Mouse (Mus musculus): Measurements from ENCODE around the gene Adarb2.

The Adarb2 gene

DNA sequence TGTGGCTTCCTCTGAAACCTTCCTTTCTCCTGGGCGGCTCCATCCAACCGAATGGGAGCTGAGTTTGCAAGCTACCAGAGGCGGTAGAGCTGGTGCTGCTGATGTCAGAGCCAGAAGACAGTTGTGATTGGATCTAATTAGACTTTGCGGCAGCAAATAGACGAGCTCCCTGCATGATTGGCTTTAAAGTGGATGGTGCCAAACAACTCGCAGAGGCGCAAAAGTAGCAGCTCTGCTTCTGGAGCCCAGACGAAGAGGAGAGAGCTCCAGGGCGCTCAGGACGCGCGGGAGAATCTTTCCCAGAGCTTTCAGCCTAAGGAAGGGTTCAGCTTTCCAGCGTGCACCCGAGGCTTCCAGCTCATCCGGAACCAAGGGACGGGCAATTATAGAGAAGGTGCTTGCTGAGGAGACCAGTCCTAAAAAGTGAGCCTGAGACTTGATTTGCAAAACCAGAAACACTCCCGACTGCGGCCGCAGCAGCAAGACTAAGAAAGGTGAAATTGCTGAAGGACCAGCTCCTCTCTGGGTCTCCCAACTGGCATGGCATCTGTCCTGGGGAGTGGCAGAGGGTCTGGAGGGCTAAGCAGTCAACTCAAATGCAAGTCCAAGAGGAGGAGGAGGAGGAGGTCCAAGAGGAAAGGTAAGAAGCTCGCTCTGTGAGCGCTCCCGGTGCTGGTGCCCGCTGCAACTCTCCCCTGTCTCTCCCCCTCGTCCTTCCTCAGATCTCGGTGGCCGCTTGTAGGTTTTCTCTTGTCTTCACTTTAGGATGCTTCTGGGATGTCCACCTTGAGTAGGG, at the start of gene Adarb2:
Adarb2 (plus strand) TSS at position 186 of the 796 bp plus-strand sequence.
- DNase-seq, result no peak

DNA sequence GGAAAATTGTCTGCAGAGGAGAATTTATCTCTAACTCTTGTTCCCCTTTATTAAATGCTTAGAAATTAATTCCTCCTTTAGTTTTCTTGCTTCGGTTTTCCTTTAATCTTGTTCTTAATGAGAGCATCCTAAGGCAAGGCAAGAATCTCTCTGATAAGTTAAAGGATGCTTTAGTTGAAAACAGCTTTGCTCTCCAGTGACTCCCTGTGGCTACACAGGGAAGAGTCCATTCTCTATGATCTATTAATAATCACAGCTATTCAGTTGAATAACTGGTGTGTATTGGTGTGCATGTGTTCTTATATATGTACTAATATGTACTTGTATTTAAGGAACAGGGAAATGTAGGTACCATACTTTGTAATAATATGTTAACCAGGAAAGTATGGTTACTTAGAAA, 28.9 kb upstream of the Adarb2 start:
- no peak for DNase-seq

DNA sequence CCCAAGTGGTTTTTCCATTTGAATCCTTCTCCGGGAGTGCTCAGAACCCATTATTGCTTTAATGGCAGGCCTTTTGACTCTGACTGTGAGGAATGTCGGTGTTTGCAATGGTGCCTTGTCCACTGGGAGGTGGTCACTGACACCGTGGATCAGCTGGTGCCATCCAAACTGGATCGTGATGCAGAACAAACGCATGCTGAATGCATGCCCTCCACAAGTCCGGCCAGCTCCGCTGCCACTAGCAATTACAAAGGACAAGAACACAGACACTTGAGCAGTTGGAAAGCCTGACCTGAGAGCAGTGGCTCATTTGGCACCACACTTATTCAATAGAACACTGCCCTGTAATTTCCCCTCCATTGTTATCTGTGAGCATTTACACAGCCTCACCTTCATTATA, 10.7 kb upstream of the Adarb2 start:
- DNase-seq, result no peak

DNA sequence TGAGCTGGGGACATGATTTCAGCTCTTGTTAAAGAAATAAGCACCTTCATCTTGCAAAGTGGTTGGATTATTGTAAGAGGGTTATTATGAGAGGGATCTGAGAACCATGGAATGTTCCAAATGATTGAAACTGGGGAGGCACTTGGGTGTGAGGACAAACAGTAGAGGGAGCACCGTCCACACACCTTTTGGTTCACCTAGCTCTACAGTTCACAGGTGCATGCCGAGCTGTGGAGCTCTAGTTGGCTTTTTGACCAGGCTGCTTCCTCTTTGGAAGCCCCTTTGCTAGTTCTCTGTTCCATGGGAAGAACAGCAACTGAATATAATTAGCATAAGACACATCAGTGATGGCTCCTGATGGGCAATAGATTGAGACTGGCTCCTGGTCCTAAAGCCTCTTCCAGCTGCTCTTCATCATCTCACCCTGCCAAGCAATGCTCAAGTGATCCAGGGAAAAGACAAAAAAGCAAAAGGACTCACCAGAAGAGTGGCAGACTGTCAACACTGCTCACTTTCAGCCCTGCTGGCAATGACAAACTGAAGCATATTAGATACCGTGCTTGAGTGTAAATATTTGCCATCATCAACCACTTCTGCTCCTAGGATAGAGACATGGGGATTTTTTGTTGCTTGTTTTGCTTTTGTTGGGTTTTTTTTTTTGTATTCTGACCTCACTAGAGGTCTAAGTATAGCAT, 3.3 kb upstream of the Adarb2 start:
- no peak for DNase-seq

DNA sequence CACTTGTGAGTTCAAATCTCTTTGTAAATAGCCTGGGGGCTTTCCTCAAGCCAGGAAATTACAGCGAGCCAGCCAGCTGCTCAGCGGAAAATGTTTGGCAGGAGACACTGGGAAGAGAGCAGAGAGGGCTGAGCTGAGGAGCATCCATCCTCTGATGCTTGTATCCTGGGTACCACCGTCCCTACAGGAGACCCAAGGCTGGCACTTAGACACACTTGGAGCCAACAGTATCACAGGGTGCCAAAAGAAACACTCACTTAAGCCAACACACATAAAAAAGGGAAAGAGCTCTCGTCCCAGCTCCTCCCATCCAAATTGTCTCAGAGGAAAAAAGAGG, 779 bp downstream of the Adarb2 start:
- DNase-seq, result no peak

DNA sequence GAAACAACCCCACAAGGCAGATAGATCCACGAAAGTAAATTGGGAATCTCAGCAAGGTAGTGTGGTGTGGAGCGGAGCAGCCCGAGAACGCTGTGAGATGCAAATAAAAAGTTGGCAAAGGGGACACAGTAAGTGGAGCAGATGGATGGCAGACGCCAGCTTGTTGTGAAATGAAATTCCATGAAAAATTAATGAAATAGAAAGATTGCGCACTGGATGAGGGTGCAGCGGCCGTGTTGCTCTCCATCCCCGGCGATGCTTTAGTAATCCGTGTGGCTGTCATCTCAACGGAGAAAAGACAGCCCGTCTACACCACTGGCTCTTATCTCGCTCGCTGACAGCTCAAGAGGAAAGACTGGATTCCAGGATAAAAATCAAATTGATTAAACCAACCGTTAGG, 4.7 kb downstream of the Adarb2 start:
- DNase-seq, result no peak

DNA sequence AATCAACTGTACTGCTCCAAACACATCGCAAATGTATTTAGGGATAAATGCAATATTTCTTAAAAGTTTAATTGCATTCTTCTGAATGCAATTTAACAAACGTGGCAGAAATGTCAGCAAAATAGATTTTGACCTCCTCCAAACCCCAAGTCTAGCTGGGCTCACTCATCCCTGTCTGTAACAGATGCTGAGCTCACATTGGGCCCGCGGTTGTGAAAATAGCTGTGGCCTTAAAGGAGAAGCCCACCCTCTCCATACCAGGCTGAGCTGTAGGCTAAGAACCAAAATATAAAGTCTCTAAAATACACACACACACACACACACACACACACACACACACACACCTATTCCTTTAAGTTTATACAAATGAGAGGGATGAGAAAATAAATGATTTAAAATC, 8.1 kb downstream of the Adarb2 start:
- DNase-seq, result no peak

DNA sequence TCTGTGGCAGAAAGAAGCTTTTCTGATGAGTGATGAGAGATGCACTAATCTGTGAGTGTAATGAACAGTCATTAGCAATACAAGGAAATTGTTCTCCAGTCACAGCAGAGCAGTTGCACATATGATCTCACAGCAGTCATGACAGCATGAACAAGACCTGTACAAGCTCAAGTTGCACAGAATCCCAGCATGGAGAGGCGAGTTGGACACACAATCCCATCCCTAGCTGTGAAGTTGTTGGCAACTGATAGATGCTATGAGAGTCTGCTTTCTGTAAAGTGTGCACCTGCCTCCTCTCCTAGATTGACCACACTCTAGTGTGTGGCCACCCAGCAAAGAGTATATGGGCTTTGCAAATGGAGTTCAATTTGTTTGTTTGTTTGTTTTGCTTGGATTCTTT, 36.2 kb downstream of the Adarb2 start:
- no peak for DNase-seq

DNA sequence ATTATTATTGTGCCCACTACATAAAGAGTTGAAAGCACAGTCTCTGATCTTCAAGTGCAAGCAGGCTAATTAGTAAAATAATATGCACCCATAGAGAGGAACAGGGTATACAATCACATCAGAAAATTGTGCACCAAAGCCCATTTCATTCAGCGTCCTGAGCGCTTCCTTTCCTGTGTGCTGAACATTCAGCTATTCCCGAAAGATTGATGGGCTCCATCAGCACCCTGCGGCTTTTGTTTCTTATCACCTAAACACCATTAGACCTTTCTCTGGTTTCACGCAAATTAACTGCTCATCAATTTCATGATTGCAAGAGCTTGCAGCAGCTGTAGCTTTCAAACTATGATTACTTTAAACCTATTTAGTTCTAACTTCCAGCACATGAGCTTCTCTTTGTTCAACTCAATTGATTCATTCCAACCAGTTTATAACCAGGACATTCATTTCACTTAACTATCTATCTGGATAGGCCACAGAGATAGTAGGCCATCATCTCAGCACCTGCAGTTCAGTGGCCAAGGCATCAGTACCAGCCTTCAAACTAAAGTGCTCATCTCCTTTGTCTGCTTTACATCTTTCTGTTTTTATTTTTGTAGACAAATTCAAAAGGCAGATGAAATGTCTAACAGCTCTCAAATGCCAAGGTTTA, 45.5 kb downstream of the Adarb2 start:
- DNase-seq, result no peak

DNA sequence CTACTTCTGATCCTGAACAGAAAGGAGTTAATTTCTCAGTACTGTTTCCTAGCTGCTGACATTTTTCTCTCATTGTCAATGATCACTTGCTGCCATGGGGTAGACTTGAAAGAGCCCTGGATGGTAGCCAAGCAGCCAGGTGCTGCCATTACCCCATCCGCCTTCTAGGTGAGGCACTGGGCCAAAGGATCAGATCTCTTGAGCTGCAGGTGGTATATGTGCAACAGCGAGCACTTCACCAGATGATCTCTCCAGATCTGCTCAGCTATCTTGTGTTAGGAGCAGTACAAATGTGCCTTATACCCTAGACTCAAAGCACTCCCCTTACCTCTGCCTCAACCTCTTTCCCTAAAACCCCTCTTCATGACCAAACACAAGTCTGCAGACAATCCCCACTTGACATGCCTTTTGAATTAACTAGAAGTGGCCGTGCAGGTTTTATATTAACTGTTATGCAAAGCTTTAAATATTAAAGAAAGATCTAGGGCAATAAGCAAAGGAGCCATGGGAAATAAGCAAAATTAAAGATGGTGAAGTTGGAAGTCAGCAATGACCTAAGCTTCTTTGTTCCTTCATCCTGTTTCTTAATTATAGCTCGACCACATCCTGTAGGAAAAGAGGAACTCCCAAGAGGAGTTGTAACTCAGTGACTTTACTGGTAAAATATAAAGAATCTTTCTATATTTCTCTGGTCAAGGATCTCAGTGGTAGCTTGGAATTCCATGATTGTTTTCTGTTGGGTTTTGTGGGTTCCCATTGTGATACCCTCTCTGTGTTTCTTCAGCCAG, 69.7 kb downstream of the Adarb2 start:
- no peak for DNase-seq

DNA sequence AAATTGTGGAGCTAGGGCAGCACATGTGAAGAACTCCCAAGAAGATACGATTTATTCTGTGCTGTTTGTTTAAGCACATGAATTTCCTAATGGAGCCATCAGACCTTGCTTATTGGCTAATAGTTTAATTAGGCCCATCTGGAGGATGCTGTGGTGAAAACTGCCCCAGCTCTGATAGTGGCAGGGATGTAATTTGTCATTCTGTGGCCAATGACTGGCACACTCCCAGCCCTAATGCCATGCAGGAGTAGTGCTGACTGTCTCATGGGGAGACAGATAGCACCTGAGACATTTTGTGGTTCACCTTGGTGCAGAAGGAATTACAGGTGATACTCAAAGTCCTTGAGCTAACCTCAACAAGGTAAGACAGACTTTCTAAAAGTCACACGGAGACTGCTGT, 80.5 kb downstream of the Adarb2 start:
- DNase-seq, result no peak

DNA sequence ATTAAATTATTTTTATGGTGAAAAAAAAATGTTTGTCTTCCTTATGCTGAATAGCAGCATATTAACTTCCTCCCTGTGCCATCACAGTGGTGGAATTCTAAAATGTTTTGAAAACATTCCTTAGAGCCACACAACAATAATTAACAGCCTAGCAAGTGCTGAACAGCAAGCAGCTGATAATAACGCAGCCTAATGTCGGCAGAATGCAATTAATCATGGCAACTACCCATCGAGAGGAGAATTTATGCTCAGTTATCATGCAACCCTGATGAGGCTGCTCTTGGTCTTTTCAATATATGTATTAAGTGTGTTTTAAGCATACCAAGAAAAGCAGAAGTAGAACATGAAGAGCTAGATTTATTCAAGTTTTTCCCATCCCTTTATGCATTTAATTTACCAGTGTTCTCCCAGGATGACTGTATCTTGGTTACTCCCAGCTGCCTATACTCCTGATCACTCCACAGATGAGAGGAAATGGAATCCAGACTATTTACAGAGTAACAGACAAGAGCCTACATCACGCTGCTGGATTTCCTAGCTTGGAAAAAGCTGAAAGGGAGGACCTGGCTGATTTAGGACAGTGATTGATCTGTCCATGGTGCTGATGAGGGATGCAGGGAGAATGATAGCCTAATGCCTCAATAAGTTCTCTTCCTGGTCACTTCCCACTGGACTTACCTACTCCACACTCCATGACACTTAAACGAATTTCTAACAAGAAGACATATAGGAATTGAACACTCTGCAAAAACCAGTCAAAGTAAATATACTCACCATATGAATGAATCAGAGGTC, 113.9 kb downstream of the Adarb2 start:
- DNase-seq, result no peak

DNA sequence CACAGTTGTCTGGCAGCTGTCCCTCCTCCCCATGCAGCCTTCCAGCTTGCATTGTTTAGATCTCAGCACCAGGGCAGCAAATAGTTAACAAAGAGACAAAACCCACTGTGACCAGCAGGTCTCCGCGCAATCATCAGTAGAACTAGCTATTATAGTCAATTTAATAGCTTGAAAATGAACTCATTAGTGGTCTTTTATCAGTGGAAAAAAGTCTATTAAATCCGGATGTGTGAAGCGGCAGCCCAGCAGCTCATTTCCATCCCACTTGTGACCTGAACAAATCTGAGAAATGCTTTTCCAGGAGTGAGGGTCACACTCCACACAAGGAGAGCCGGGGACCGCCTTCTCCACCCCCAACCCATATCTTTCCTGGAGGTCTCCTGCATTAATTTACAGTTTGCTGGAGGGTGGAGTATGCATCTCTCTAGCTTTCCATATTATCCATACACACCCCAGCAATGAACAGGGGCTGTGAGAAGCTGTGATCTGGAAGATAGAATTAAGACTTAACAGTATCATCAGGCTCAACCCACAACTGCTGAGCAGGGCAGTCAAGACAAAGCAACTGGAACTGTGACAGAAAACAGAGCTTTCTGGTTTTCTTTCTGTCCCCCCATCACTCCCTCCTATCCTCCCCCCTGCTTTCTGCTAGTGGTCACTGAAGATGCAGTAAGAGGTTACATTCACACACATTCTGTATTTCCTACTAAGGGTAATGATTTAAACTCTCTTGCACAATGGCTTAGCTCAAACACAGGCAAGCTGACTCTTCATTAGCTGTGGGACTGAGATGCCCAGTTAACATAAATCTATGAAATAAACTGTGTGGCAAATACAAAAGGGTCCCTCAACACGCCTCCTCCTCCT, 131.2 kb downstream of the Adarb2 start:
- DNase-seq, result no peak

DNA sequence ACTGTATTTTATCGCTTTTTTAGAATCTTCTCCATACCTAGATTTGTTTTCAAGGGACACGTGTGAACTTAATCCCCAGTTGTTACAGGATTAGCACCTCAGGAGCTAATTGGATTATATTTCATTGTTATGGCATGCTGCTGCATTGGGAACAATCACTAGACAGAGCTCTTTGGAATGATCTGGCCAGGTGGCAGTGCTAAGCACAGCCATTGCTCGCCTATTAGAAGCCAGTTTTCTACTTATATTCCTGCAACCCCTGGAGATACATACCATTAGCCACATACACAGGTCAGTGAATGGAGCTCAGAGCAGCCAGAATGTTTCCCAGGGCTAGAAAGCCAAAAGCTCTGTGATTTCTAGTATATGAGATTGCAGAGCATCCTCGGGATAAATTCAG, 131.9 kb downstream of the Adarb2 start:
- DNase-seq, result no peak

DNA sequence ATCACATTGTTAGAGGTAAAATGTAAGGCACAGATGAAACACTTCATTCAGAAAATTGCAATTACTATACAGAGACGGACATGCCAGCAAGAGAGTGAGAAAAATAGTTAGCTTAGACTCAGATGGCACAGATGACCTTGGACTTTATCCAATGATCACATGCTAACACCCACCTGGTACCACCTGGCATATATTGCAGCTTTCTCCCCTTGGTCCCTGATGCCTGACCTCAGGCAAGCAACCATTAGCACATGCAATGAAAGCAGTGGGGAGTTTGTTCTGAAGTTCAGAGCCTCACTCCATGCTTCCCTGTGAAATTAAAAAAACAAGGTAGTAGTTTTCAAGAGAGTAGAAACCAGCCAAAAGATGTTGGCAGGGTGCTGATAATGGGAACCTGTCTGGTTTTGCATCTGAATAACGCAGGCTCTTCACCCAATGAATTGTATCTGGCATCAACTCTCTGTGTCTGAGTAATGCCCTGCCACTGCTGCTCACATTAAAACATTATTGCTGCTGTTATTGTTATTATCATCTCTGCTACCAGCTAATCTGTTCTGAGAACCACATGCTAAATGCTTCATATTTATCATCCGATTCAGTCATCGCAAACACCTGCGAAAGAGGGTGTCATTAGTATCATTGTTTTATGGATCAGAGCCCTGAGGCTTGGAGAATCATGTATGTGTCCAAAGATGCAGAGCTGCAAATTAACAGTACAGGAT, 138.6 kb downstream of the Adarb2 start:
- DNase-seq, result no peak

DNA sequence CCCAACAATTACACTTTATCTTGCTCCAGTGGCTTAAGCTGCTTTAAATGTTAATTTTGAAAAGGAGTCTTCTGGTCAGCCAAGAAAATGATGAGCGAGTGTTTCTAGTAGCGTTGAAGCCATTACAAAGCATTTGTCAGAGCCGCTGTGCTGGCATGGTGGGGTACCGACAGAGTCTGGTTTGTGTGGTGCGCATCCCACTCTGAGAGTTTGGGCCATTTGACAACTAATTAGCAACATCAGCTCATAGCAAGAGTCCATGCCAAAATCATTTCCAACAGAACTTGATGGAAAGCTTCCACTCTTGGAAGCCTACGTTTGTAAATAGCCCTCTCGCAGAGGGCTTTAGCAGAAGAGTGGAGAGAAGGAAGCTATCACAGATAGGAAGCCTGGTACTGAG, 144.5 kb downstream of the Adarb2 start:
- no peak for DNase-seq

DNA sequence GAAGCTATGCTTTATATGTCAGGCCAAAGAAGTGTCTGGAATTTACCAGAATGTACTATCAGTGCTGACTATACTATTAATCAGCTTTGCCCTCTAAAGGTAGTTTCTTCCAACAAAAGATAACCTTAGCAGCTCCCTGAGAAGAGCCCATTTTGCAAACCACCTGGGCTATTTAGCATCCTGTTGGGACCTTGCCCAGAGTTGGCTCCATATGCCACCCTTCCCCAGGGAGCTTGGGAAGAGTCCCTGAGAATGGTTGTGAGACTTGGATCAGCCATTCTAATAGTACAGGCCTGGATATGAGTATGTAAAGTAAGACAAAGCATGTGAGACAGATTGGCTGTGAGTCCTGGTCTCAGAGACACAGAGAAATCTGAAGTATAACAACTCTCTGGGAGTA, 149.7 kb downstream of the Adarb2 start:
- no peak for DNase-seq

DNA sequence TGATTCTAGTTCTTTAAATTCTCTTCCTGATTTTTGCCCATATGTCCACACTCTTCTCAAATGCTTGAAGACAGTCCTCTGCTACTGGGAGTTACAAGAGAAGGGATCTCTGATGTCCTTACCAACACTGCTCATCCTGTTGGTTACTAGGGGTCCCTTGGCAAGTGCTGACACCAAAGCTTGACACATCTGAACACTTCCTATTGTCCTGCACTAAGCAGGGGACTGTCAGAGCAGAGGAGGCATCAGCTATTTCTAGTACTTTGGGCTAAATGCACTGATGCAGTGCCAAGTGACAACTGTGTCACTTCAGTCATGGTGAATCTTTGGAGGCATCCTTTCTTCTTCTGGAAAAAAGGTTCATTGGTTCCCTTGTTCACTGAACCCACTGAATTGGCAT, 150.3 kb downstream of the Adarb2 start:
- DNase-seq, result no peak

DNA sequence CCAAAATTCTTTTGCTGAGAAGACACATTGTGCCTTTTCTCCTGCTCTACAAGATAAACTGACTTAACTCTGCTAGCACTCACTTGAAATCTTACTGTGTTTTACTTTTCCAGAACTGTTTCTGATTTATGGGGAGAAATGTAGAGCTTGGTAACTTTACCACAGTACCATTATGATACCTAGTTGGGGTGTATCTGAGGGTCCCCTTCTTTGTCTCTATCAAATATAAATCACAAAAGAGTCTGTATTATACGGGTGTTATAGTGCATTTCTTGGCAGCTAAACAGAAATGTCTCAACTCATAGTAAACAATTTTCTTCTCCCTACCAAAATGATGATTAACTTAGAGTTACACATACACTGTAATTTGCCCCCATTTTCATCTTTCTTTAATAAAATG, 162.9 kb downstream of the Adarb2 start:
- no peak for DNase-seq

DNA sequence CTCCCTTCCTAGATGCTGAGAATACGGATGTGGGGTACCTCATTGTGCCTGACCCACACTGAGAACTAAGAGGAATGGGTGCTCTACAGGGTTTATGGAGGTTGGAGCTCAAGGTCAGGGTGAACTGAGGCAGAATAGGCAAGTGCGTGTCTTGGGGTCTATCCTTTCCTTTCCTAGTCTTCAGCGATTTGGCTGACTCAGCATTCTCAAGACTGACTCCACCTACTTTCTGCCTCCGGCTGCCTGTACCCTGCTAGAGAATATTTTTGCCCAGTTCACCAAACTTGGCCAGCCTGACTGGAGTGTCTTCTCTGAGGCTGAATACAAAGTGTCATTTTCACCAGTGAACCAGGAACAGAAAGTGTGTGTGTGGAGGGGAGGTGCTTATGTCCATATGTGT, 163.4 kb downstream of the Adarb2 start:
- no peak for DNase-seq

DNA sequence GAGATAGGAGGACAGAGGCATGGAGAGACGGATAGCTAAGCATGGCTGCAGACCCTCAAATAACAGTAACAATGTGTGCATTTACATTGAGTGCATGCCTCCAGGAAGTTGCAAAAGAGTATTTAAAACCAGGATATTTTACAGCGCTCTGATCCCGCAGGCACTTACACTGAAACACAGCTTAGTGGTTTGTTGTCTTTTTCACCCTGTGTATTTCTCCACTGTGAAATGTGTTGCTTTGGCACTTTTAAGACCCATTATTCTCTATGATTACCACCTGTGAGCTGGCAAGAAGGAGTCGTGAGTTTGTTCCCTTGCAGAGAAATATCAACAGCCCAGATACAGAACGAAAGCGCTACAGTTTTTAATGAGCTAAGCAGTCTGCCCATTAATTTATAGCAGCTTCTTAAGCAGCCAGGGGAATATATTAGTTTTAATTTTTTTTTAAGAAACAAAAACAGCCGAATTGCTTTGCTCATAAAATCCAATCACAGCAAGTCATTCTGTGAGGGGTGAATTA, 167.3 kb downstream of the Adarb2 start:
- DNase-seq, result no peak
